Mouse (Mus musculus) right cerebral cortex, postnatal 14 days (tissue): ENCODE data around the gene Wsb1.
A peak's percentile ranks its signal among the peaks of the same experiment; 100 is the strongest.
"Not testable (repeated sequence)": the region's sequence is repeated elsewhere in the genome, so short reads cannot be mapped to it uniquely, and the experiment has no call there.

Source experiments
- DNase-seq: peaks from one replicate; pipeline ENCODE4 v3.0.0; 2022

The Wsb1 gene

GRCm38 (mm10) chr11:79264376-79264775 is 9.9 kb upstream of the Wsb1 start:
- DNase-seq: no peak

- DNase-seq: not testable (repeated sequence)
Measured at GRCm38 (mm10) chr11:79260126-79260525, 5.7 kb upstream of the Wsb1 start.

GRCm38 (mm10) chr11:79258738-79259137 is 4.3 kb upstream of the Wsb1 start:
- DNase-seq: no peak

- DNase-seq: peak; percentile 42
Measured at GRCm38 (mm10) chr11:79253542-79254390, 705 bp downstream of the Wsb1 start.

- DNase-seq: no peak
Measured at GRCm38 (mm10) chr11:79252881-79253541, 1.5 kb downstream of the Wsb1 start.

- no peak for DNase-seq
Measured at GRCm38 (mm10) chr11:79239024-79239423, 15.4 kb downstream of the Wsb1 start.

GRCm38 (mm10) chr11:79238398-79238752 is 16.1 kb downstream of the Wsb1 start:
- DNase-seq: no peak

GRCm38 (mm10) chr11:79237644-79238397 is 16.6 kb downstream of the Wsb1 start:
- DNase-seq: no peak

GRCm38 (mm10) chr11:79230251-79230570 is 24.3 kb downstream of the Wsb1 start:
- DNase-seq: no peak

- peak; percentile 11 for DNase-seq
Measured at GRCm38 (mm10) chr11:79229561-79230250, 24.8 kb downstream of the Wsb1 start.

- no peak for DNase-seq
Measured at GRCm38 (mm10) chr11:79229057-79229504, 25.4 kb downstream of the Wsb1 start.

GRCm38 (mm10) chr11:79228089-79228488 is 26.4 kb downstream of the Wsb1 start:
- no peak for DNase-seq

- DNase-seq: no peak
Measured at GRCm38 (mm10) chr11:79225371-79226155, 28.9 kb downstream of the Wsb1 start.

GRCm38 (mm10) chr11:79224562-79225280 is 29.8 kb downstream of the Wsb1 start:
- peak; percentile 82 for DNase-seq

GRCm38 (mm10) chr11:79223420-79223819 is 31.1 kb downstream of the Wsb1 start:
- no peak for DNase-seq

GRCm38 (mm10) chr11:79222661-79223060 is 31.8 kb downstream of the Wsb1 start:
- DNase-seq: no peak

- DNase-seq: no peak
Measured at GRCm38 (mm10) chr11:79221641-79222040, 32.8 kb downstream of the Wsb1 start.

GRCm38 (mm10) chr11:79218936-79219626 is 35.4 kb downstream of the Wsb1 start:
- no peak for DNase-seq

GRCm38 (mm10) chr11:79218061-79218460 is 36.4 kb downstream of the Wsb1 start:
- DNase-seq: no peak

GRCm38 (mm10) chr11:79217133-79217532 is 37.3 kb downstream of the Wsb1 start:
- no peak for DNase-seq

GRCm38 (mm10) chr11:79215539-79215938 is 38.9 kb downstream of the Wsb1 start:
- no peak for DNase-seq
